Mouse (Mus musculus) cerebellum, adult 2 months (tissue): ENCODE results near the gene Dgka.

Experiments used
- CTCF ChIP-seq: fragments of 200-500 bp; IDR thresholded peaks from 2 replicates; pipeline ENCODE4 v1.5.1; 2011; ENCODE audit warnings: low read depth, mild to moderate bottlenecking, control low read depth, low read length, moderate library complexity, borderline replicate concordance; ENCODE audit not compliant: insufficient read depth
- POLR2A ChIP-seq: fragments of 200-500 bp; IDR thresholded peaks from 2 replicates; pipeline ENCODE4 v1.6.1; 2011; ENCODE audit warnings: low read length, control low read depth, borderline replicate concordance; ENCODE audit not compliant: insufficient read depth

DNA sequence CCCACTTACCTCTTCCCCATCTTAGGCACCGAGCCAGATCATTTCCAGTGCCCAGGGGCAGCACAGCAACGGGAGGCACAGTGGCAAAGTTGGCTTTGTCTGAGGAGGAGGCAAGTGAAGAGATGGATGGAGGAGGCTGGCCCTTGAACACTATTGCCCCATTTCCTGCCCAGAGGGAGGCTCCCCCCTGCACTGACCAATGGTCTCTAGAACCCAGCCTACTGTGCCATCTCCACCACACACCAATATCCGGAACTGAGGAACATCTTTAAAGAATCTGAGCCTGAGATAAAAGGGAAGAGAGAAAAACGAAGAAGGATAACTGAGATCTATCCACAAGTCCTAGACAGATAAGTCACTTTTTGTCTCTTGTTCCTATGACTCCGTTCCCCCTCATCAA lies 16.6 kb downstream of the Dgka start:
- TF ChIP-seq POLR2A (no peak), CTCF (no peak)
